Mouse (Mus musculus): ENCODE measurements around the gene Hbb-bh2. TPM values are rescaled to one million over a fixed set of nuclear protein-coding genes. Genes with fewer than 3 reads are reported as not detected.

Gene Hbb-bh2
- polyA plus RNA-seq (2012; fragmentation: generic; extraction: Trizol): not detected

GRCm38 (mm10) chr7:103840268-103840667 lies at the start of gene Hbb-bh2:
Gene Hbb-bh2 (minus strand): TSS chr7:103840520.

GRCm38 (mm10) chr7:103886152-103886551 lies 45.8 kb upstream of the Hbb-bh2 start, which contains the start of gene Olfr66:
Gene Olfr66 (minus strand): TSS chr7:103886252.

GRCm38 (mm10) chr7:103853090-103853489 lies 12.8 kb upstream of the Hbb-bh2 start, which contains the start of gene Hbb-y:
Gene Hbb-y (minus strand): TSS chr7:103853216.

GRCm38 (mm10) chr7:103843034-103843433 lies 2.7 kb upstream of the Hbb-bh2 start, which contains the start of gene Hbb-bh1:
Gene Hbb-bh1 (minus strand): TSS chr7:103843164.

GRCm38 (mm10) chr7:103827808-103828207 lies 12.5 kb downstream of the Hbb-bh2 start, which contains the start of gene Hbb-bs:
Gene Hbb-bs (minus strand): TSS chr7:103828096.

GRCm38 (mm10) chr7:103813766-103814165 lies 26.6 kb downstream of the Hbb-bh2 start, which contains the start of gene Hbb-bt:
Gene Hbb-bt (minus strand): TSS chr7:103813996.

GRCm38 (mm10) chr7:103791721-103792120 lies 48.6 kb downstream of the Hbb-bh2 start, which contains the start of gene Olfr67:
Gene Olfr67 (minus strand): TSS chr7:103791821.

Other genes starting within 250 kb of the Hbb-bh2 start
- not detected for gene Olfr619, start 239.9 kb downstream of the Hbb-bh2 start, polyA plus RNA-seq (2012; fragmentation: generic; extraction: Trizol)
- gene Olfr620, start 228.0 kb downstream of the Hbb-bh2 start, polyA plus RNA-seq (2012; fragmentation: generic; extraction: Trizol): not detected
- not detected for gene Olfr622, start 197.8 kb downstream of the Hbb-bh2 start, polyA plus RNA-seq (2012; fragmentation: generic; extraction: Trizol)
- not detected for gene Olfr623, start 176.8 kb downstream of the Hbb-bh2 start, polyA plus RNA-seq (2012; fragmentation: generic; extraction: Trizol)
- not detected for gene Olfr624, start 169.3 kb downstream of the Hbb-bh2 start, polyA plus RNA-seq (2012; fragmentation: generic; extraction: Trizol)
- gene Olfr625-ps1, start 157.8 kb downstream of the Hbb-bh2 start, polyA plus RNA-seq (2012; fragmentation: generic; extraction: Trizol): not detected
- gene Olfr243, start 125.8 kb downstream of the Hbb-bh2 start, polyA plus RNA-seq (2012; fragmentation: generic; extraction: Trizol): not detected
- gene Olfr628, start 110.1 kb downstream of the Hbb-bh2 start, polyA plus RNA-seq (2012; fragmentation: generic; extraction: Trizol): not detected
- not detected for gene Olfr629, start 95.6 kb downstream of the Hbb-bh2 start, polyA plus RNA-seq (2012; fragmentation: generic; extraction: Trizol)
- not detected for gene Olfr630, start 83.2 kb downstream of the Hbb-bh2 start, polyA plus RNA-seq (2012; fragmentation: generic; extraction: Trizol)
- gene Olfr69, start 68.9 kb downstream of the Hbb-bh2 start, polyA plus RNA-seq (2012; fragmentation: generic; extraction: Trizol): not detected
- not detected for gene Olfr68, start 60.8 kb downstream of the Hbb-bh2 start, polyA plus RNA-seq (2012; fragmentation: generic; extraction: Trizol)
- gene Olfr67, start 48.7 kb downstream of the Hbb-bh2 start, polyA plus RNA-seq (2012; fragmentation: generic; extraction: Trizol): not detected
- gene Hbb-bt, start 26.5 kb downstream of the Hbb-bh2 start, polyA plus RNA-seq (2012; fragmentation: generic; extraction: Trizol): not detected
- gene Hbb-bs, start 12.4 kb downstream of the Hbb-bh2 start, polyA plus RNA-seq (2012; fragmentation: generic; extraction: Trizol): not detected
- under 1 TPM; 0.08 to 0.97 TPM for gene Hbb-bh1, start 2.6 kb upstream of the Hbb-bh2 start, polyA plus RNA-seq (2012; fragmentation: generic; extraction: Trizol)
- gene Hbb-y, start 12.7 kb upstream of the Hbb-bh2 start, polyA plus RNA-seq (2012; fragmentation: generic; extraction: Trizol): under 1 TPM in 1 of 2 experiments, not detected in 1; 0.06 TPM
- gene Olfr66, start 45.7 kb upstream of the Hbb-bh2 start, polyA plus RNA-seq (2012; fragmentation: generic; extraction: Trizol): not detected
- not detected for gene Olfr64, start 54.0 kb upstream of the Hbb-bh2 start, polyA plus RNA-seq (2012; fragmentation: generic; extraction: Trizol)
- under 1 TPM in 1 of 2 experiments, not detected in 1; 0.05 TPM for gene Olfr65, start 63.0 kb upstream of the Hbb-bh2 start, polyA plus RNA-seq (2012; fragmentation: generic; extraction: Trizol)
- gene Olfr631, start 88.3 kb upstream of the Hbb-bh2 start, polyA plus RNA-seq (2012; fragmentation: generic; extraction: Trizol): not detected
- gene Olfr632, start 93.8 kb upstream of the Hbb-bh2 start, polyA plus RNA-seq (2012; fragmentation: generic; extraction: Trizol): not detected
- gene Olfr633, start 103.9 kb upstream of the Hbb-bh2 start, polyA plus RNA-seq (2012; fragmentation: generic; extraction: Trizol): not detected
- not detected for gene Olfr635, start 130.6 kb upstream of the Hbb-bh2 start, polyA plus RNA-seq (2012; fragmentation: generic; extraction: Trizol)
- gene Olfr638, start 158.2 kb upstream of the Hbb-bh2 start, polyA plus RNA-seq (2012; fragmentation: generic; extraction: Trizol): not detected
- not detected for gene Olfr639, start 176.8 kb upstream of the Hbb-bh2 start, polyA plus RNA-seq (2012; fragmentation: generic; extraction: Trizol)
- not detected for gene Olfr640, start 185.1 kb upstream of the Hbb-bh2 start, polyA plus RNA-seq (2012; fragmentation: generic; extraction: Trizol)
- gene Olfr641, start 194.9 kb upstream of the Hbb-bh2 start, polyA plus RNA-seq (2012; fragmentation: generic; extraction: Trizol): not detected
- gene Olfr642, start 212.1 kb upstream of the Hbb-bh2 start, polyA plus RNA-seq (2012; fragmentation: generic; extraction: Trizol): not detected
- gene 4930516K23Rik, start 220.9 kb upstream of the Hbb-bh2 start, polyA plus RNA-seq (2012; fragmentation: generic; extraction: Trizol): not detected
- not detected for gene Olfr644, start 231.3 kb upstream of the Hbb-bh2 start, polyA plus RNA-seq (2012; fragmentation: generic; extraction: Trizol)
- not detected for gene Olfr645, start 244.9 kb upstream of the Hbb-bh2 start, polyA plus RNA-seq (2012; fragmentation: generic; extraction: Trizol)

Data from C3H10T1/2 (cell line).